Mouse (Mus musculus) heart, adult 9 months (tissue): Measurements from ENCODE around the gene Nek9.

ENCODE experiments used
- DNase-seq, 2 experiments: peaks; one replicate each; pipeline ENCODE4 v3.0.0; 2022; ENCODE audit warnings: low spot score in 2 of 2

Gene Nek9

DNA sequence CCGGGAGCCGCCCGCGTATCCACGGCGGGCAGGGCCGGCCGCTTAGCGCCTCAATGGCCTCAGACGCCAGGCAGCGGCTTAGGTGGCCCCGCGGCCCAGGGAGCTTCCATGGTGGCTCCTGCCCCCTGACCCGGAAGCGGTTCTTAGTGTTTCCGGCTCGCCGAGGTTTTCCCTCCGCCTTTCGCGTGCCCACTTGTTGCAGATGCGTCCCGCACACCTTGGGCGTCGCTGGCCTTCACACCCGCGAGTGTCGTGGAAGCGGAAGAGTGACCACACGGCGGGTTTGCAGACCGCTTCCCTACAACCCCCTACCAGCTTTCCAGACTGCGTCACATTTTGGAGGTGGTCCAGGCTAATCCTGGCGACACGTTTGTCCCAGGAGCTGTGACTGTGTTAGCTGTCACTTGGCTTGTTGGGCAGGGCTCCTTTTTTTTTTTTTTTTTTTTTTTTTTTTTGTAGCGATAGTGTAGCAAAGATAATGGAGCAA is at the start of gene Nek9:
TSS of gene Nek9 (minus strand) at position 120 of the 487 bp plus-strand sequence.
- peak; percentile 88 to 93 for DNase-seq

DNA sequence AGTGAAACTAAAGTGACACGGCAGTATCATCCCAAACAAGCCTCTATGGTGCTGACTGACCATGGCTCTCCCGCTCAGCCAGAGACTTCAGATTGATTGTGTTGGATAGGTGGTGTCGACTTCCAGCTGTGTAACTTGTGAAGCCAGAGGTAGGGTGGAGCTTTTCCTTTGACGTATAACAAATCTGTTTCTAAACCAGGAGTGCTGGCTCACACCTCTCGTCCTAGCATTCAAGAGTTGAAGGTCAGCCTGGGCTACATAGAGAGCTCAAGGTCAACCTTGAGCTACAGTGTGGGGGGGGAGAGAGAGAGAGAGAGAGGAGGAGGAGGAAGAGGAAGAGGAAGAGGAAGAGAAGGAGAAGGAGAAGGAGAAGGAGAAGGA is 46.8 kb upstream of the Nek9 start:
- DNase-seq: no peak

DNA sequence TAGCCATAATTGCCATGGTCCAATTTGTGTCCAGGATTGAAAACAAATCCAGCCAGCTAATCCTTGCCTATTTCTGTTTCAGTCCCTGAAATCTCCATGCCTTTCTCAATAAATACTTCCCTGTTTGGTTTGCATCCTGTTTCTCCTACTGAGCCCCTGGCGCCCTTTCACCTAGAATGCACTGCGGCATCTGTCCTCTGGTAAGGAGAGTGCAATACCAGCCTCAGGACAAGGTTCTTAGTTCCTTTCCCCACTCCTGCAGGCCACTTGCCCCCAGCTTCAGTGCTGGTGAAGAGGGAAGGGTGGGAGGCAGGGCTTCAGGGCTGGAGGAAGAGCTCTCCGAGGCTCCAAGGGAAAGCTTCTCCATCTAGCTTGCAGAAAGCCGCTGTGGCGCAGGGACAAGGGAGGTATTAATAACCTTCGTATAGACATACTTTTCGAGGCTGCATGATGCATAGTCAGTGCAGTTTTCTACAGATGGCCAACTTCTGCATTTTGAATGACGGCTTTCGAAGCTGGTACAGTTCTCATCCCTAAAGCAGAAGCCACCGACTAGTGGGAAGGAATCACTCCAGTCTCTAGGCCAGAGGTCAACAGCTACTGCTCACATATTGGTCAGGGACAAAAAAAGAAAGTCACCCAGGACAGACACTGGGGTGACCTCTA is 46.3 kb upstream of the Nek9 start:
- DNase-seq: peak; percentile 33 to 64

DNA sequence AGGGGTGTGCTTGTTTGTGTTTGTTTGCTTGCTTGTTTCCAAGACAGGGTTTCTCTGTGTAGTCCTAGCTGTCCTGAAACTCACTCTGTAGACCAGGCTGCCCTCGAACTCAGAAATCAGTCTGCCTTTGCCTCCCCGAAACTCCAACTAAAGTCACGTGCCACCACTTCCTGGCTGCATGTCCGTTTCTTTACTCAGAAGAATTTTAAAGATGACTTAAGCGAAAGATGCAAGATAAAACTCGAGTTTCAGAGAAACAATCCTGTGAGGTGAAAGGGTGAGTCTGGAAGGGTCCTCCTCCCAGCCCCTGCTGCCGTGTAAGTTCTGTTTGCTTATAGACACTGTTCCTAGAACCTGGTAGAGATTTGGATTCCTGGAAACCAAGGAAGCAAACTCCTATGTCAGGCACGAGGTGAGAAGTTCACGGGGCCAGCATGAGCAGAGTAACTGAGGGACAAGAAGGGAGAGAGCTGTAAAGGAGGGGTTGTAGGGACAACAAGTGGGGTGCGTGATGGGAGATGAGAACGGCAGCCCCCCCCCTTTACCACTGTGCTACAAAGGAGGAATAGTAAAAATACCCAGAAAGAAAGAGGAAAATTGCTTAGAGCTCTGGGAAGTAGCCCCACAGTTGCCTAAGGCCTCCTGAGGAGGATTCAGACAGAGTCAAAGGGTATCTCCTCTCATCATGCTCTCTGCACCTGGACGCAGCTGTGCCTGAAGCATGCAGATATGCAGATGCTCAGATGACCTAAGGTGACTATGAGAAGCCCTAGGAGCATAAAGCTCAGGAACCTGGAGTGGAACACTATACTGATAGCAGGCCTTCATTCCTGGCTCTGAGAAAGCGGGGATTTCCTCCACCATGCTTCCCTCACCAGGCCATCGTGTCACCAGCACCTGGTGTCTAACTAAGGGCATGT is 43.9 kb upstream of the Nek9 start:
- DNase-seq: no peak

DNA sequence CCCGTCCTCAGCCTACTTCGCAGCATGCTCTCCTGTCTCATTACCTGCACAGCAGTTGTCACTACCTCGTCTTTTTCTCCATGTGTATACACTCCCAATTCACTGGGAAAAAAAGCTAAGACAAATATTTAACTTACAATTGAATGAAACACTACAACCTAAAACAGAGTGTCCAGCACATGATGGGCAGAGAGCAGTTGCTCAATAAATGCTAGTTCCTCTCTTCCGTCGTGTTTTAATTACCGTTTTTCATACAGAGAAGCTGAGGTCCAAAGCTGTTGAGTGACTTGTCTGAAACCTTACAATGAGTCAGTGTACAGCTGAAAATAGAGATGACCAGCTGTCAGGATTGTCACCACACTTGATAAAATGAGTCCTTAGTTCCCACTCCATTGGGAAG is 42.4 kb upstream of the Nek9 start:
- DNase-seq: no peak

DNA sequence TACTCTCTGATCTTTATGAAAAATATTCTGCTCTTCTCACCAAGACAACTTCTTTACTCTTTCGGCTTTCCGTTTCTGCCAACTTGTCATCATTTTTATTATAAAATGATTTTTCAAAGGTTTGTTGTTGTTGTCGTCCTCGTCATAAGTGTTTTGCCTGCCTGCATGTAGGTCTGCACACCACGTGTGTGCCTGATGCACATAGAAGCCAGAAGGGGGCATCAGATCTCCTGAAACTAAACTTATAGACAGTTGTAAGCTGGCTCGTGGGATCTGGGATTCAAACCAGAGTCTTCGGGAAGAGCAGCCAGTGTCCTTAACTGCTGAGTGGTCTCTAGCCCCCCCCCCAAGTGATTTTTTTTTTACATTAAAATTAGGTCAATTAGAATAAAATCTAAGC is 41.8 kb upstream of the Nek9 start:
- DNase-seq: no peak

DNA sequence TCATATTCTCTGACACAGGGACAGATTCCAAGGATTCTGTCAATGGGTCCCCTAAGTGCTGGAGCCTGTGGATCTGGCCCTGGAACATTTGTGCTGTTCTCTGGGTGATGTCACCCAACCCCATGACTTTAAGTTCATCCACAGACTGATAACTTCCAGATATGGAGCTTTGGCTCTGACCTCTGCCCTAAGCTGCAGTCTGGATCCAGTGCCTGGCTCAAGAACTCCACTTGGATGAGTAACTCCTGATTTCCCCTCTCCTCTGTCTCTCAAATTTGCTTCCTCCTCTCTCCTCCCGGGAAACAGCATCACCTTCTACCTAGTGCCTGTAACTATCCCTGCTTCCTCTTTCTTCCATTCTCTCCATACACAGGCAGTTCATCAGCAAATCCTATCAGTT is 41.1 kb upstream of the Nek9 start:
- no peak for DNase-seq

DNA sequence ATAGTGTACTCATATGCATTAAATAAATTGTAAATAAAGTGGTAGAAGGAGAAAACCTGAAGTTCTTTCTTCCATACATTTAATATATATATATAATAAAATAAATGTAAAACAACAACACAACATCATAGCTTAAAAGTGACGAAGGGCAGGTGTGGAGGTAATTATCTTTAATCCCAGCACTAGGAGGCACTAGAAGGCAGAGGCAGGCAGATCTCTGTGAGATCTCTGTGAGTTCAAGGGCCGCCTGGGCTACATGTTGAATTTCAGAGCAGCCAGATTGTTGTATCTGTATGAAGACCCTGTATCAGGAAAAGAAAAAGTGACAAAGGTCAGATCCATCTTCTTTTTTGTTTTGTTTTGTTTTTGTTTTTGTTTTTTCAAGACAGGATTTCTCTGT is 39.1 kb upstream of the Nek9 start:
- no peak for DNase-seq

DNA sequence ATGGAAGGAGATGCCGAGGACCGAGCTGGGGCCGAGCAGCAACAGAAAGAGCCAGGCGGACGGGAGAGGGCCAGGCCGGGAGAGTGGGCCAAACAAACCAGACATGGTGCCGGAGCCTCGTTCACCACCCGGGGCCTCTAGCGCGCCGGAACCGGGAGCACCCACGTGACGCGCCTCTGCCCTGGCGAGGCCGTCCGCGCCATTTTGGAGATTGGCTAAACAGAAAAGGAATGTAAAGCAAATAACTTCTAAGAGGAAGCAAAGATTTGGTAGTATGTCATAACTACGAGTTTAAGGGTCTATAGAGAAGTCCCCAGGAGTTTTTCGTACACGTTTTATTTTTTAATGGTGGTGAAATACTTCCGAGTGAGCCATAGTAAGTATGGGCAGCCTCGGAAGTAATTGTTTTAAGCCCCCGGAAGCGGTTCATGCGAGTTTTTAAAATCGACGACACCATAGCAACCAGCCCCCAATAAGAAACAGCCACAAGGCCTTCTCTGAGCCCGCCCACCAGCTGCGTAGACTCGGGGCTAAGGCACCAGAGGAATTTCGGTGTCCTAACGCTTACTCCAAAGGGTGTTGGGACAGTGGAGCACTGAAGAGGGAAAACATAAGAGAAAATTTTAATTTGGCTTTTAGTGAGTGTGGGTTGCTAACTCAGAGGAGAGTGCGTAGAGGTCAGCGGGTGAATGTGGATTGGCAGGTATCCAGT is 35.6 kb upstream of the Nek9 start, which contains the start of gene Tmed10:
TSS of gene Tmed10 (minus strand) at position 287 of the 712 bp plus-strand sequence.
- DNase-seq: peak; percentile 94 to 95

DNA sequence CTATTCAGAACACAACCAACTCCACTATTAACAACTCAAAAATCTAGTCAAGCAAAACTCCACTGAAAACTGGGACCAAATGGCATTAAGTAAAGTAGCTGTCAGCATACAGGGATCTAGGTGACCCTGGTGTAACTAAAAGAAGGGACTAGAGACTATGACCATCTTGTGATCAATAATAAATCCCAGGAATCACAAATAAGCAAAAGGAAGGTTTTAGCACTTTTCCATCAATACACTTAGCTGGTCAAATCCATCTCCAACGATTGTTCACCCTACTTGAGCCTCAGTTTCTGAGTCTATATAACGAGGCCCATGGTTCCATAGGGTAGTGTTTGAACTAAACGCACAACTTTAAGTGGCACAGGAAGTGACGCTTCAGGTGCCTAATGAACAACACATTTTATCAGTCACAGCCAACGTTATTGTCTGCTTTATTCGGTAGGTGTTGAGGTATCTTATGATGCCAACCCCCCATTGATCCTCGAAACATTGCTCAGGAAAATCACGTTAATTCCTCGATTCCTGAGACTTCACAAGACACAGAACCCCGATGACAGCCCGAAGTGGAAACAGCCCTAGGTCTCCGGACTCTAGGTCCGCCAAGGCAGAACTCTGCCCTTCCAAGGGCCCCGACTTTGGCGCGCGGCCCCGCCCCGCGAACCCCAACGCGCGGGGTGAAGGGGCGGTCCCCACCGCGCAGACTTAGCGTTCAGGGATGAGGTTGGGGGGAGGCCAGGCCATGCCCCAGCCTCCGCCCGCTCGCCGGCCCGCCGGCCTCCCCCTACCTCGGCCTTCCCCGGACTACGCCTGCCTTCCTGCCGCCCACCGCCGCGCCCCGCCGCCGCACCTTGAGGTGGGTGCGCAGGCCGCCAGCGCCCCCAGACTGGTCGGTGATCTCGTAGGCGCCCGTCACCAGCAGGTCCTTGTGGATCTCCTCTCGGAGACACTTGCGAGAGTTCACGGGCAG is 34.7 kb upstream of the Nek9 start:
- DNase-seq: peak; percentile 67 to 68

DNA sequence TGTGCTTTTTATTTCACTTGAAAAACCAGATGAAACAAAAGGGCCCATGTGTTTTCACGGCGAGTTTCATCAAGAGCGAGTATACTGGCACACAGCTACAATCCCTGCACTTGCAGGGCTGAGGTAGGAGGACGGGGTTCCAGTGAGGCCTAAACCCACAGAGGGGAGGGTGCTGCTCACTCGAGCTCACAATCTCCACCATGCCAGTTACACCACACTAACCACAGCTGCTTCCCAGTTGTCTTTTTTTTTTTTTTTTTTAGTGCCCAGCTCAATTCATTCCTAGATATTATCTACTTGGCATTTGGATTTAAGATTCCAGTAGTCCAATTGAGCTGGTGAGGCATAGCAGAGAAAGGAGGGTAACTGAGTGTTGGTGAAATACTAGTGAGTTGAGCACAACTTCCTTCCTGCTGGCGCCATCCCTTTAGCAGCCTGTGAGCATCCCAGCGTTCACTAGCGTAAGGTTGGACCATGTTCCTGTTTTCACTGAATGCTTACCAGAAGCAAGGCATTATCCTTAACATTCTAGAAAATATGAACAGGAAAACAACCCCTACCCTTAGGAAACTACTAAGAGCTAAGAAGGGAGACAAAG is 33.0 kb upstream of the Nek9 start:
- no peak for DNase-seq

DNA sequence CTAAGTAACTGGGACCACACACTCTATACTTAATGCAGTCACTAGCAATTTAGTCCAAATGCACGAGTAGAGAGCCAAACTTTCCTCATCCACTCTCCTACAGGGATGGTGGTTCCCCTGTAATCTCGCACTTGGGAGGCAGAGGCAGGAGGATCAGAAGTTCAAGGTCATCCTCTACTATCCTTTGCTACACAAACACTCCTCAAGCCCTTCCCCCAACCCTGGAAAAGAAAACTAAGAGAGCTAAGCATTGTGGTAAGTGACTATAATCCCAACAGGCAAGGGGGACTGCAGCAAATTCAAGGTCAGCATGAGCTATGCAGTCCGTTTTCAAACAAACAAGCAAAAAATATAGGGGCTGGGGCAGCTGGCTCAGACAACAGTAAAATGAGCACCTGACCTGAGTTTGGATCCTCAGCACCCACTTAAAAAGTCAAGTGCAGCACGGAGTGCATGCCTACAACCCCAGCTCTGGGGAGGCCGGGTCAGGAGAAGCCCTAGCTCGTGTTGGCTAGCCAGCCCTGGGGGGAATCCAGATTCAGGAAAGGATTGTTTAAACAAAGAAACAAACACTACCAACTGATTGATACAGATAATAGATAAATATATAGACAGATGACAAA is 29.4 kb upstream of the Nek9 start:
- no peak for DNase-seq

DNA sequence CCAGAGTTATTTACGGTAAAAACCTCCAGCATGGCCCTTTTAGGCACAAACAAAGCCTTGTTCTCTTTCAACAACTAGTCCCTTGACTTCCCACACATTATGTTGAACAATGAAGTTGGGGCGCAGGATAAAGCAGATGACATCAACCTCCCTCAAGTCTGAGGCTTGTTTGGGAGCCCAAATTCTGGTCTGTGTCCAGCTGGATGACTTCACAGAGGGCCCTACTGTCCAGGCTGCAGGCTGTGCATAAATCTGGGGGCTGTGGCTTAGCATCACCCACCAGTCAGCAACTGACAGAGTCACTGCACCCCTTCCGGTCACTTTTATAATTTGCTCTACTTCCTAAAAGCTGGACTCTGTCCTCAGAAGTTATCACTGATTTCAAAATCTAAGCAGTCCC is 27.1 kb upstream of the Nek9 start:
- DNase-seq: peak in 1 of 2 experiments; percentile 43

DNA sequence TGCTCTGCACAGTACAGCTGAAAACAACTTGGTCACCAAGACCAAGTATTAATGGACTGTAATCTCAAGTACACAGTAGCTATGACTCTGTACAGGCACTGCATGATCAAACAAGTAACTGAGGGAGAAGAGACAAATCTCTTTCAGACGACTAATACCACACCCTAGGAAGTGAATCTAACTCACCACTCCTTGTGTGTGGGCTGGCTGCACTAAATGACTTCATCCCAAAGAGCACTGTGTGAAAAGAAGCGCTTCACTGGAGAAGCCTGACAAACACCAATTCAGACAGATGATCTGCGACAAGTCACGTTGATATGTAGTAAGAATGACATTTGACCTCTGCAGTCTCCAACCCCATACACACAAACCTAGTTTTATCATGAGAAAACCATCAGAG is 23.3 kb upstream of the Nek9 start:
- DNase-seq: no peak

DNA sequence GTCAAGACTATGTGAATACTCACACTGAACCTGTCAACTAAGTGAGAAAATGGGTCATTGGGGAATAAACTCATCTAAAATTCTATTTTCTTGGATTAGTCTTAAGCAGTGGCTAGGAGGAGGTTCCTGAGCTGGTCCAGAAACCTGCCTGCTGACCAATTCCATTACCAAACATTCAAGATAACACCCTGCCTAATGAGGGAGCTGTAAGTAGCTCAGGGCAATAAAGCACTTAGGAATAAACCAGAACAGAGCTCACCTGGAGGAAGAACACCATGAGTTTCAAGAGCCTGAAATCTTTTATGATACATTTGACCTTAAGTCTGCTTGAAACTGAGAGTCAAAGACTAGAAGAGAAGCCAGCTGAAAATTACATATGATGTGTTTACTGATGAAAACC is 22.4 kb upstream of the Nek9 start:
- no peak for DNase-seq

DNA sequence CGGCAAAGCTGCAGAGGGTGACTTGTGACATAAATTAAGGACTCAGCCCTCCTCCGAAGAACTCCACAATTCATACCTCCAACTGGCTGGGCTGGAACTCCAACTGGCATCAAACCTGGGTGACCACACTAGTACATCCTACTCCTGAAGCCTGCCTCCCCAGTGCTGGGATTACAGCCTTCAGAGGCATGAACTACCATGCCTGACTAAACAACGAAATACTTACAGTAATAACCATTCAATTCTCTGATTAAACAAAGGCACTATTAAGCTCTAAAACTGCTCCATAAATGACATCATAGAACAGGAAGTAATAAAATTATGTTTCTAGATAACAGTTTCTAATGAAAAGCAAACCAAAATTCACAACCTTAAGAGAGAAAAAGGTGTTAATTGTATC is 22.0 kb upstream of the Nek9 start:
- DNase-seq: no peak

DNA sequence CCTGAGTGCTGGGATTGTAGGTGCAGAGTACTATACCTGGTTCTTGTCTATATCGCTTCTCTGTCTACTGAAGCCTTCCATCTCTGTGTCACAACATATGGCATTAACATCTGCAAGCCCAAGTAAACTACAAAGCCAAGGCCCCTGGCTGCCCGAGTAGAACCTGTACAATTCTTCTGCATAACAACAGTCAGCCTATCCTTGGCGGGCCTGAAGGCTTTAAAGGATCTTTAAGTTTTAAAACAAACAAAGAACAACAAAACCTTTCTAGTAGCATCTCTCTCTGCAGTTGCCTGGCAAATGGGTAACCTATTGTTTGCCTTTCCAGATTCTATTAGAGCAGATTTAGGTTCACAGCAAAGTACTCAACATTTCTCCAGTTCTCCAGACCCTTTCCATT is 14.9 kb upstream of the Nek9 start:
- DNase-seq: no peak

DNA sequence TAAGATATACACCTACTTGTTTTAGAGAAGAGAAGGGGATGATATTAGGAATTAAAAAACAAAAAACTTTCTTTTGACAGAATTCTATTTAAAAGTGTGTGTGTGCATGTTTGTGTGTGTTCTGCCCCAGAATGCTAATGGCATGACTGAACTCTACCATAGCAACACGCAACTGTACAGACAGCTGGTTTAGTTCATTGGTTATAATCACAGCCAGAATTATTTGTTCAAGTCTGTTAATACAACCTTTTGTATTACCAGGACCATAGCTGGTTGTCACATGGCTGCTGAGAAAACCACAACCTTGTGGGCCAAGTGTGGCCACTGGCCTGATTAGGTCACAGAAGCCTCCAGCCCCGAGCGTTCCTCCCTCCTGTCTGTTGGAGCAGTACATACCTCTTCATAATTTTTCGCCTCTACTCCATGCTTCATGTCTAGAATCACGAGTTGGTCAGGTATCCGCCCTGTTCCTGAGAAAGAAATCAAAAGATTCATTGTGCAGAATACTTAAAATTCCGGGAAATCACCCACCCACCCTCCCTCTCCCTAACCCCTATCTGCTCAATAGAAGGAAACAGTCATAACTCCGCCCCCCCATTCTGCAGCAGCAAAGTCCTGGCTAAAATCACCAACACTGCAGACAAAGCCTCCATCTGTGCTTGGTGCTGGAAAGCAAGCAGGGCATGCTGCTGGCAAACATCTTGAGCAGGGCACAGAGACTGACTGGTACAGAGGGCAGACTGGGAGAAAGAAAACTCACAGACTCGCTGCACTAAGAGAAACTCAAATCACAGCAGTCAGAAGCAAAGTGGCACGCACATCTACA is 11.5 kb upstream of the Nek9 start:
- DNase-seq: peak; percentile 48 to 58

DNA sequence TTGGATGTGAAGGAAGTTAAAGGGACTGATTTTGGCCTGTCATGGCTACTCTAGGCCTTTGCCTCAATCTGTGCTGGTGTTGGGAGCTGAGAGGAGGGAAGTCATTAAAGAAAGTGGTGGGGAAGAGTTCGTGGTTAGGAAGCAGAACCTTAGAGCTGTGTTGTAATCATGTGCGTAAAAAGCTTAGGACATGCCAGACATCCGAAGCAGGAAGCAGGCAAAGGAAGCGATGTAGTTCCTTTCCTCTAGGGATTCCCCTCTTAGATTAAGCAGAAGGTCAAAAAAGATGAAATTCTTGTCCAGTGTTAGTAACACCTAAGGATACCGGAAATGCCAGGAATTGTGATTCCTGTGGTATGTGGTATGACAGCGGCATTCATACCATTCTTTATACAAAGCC is 9.2 kb upstream of the Nek9 start:
- DNase-seq: peak; percentile 57 to 75
